8 mouse cellular contexts compared by ENCODE assay signal in genomic region chr5:136988420-136988819, GRCm38 (mm10). TPM values are rescaled to one million over a fixed set of nuclear protein-coding genes. Genes with fewer than 3 reads are reported as not detected.
A peak's percentile ranks its signal among the peaks of the same experiment; 100 is the strongest.
DNase-seq lines count a peak whose midpoint lies in the region; ATAC-seq and TF ChIP-seq lines count a peak whose summit lies in the region.

No protein-coding gene starts in this region.

- H3K4me2 ChIP-seq in heart, embryonic 15.5 days = peak overlapping the region; percentile 90
- H3K4me2 ChIP-seq in limb, embryonic 11.5 days (ENCODE audit: low read depth, severe bottlenecking) = peak overlapping the region; percentile 79
- peak overlapping the region; percentile 91 for H3K4me2 ChIP-seq in midbrain, embryonic 14.5 days (ENCODE audit: low read length)

- ATAC-seq in heart, embryonic 15.5 days (replicated peaks; ENCODE audit: insufficient number of reproducible peaks, insufficient read depth, low FRiP score, low read depth) = no peak
- ATAC-seq in limb, embryonic 11.5 days (ENCODE audit: insufficient number of reproducible peaks, low FRiP score, low TSS enrichment, low read depth) = no peak
- no peak for ATAC-seq in midbrain, embryonic 14.5 days (ENCODE audit: low FRiP score, low TSS enrichment)
- no peak for ATAC-seq in CD4-positive, CD25-positive, alpha-beta regulatory T cell, adult 4 months

- intact Hi-C loops in left cerebral cortex, adult 2 months (cut with DNase I) = loop anchor here (10.0 kb wide), 1 partner anchor 616 kb away; the partner anchor contains the start of gene Mospd3

- peaks cover 2% of the 10 kb centered on the region; the same call in 1 of the 2 replicates for H3K4me1 ChIP-seq in brown adipose tissue, adult 24 weeks (ENCODE audit: control insufficient read depth, insufficient read depth, insufficient read length, low read length)
- H3K4me1 ChIP-seq in heart, embryonic 15.5 days (replicated peaks) = peaks cover 21% of the 10 kb centered on the region
- H3K4me1 ChIP-seq in limb, embryonic 11.5 days (ENCODE audit: control insufficient read depth, insufficient read depth, low read length) = peaks cover 10% of the 10 kb centered on the region; the same call in 1 of the 2 replicates
- H3K4me1 ChIP-seq in midbrain, embryonic 14.5 days (ENCODE audit: control insufficient read depth, insufficient read depth, low read length) = peaks cover 11% of the 10 kb centered on the region

- peak overlapping the region; percentile 76 for H3K4me3 ChIP-seq in left cerebral cortex, adult 2 months
- peak overlapping the region; percentile 79 for H3K4me3 ChIP-seq in brown adipose tissue, adult 24 weeks (ENCODE audit: insufficient read depth, low read depth, low read length)
- H3K4me3 ChIP-seq in heart, embryonic 15.5 days = peak overlapping the region; percentile 84
- peak overlapping the region; percentile 91 for H3K4me3 ChIP-seq in limb, embryonic 11.5 days (ENCODE audit: low read depth, low read length)
- H3K4me3 ChIP-seq in midbrain, embryonic 14.5 days (replicated peaks; ENCODE audit: low read depth, low read length) = peak overlapping the region; percentile 88

- peaks cover 38% of the 10 kb centered on the region for H3K36me3 ChIP-seq in heart, embryonic 15.5 days
- peaks cover 27% of the 10 kb centered on the region for H3K36me3 ChIP-seq in limb, embryonic 11.5 days (ENCODE audit: control insufficient read depth, insufficient read depth, low read length)
- peaks cover 52% of the 10 kb centered on the region for H3K36me3 ChIP-seq in midbrain, embryonic 14.5 days (ENCODE audit: control insufficient read depth, insufficient read depth, low read length)

- no peaks in the 10 kb centered on the region for H3K27me3 ChIP-seq in heart, embryonic 15.5 days
- no peaks in the 10 kb centered on the region for H3K27me3 ChIP-seq in limb, embryonic 11.5 days (ENCODE audit: control insufficient read depth, insufficient read depth, low read length)
- H3K27me3 ChIP-seq in midbrain, embryonic 14.5 days (ENCODE audit: control insufficient read depth, insufficient read depth, low read length) = no peaks in the 10 kb centered on the region

- no peak for DNase-seq in left cerebral cortex, adult 2 months (ENCODE audit: extremely low spot score in 1 of 2, low spot score in 2 of 2)
- no peak for DNase-seq in left cerebral cortex, adult 11 months (ENCODE audit: low spot score)
- DNase-seq in limb, embryonic 11.5 days (ENCODE audit: low spot score) = no peak
- peak; percentile 24 for DNase-seq in midbrain, embryonic 14.5 days
- no peak for DNase-seq in urinary bladder, postnatal 25 days (ENCODE audit: low spot score)

- 0 out of 2 replicates have a peak overlapping the region, but pooled peaks have one; percentile 93 for H3K9ac ChIP-seq in heart, embryonic 15.5 days
- H3K9ac ChIP-seq in limb, embryonic 11.5 days (ENCODE audit: low read length) = peak overlapping the region; percentile 92
- peak overlapping the region; percentile 98 for H3K9ac ChIP-seq in midbrain, embryonic 14.5 days (replicated peaks; ENCODE audit: low read length)

- 57% methylated on average over 7 of the region's 7 CpGs for WGBS in heart, embryonic 15.5 days
- WGBS in limb, embryonic 11.5 days = 84% methylated on average over 7 of the region's 7 CpGs
- WGBS in midbrain, embryonic 14.5 days = 80% methylated on average over 7 of the region's 7 CpGs

- no peak overlapping the region for H3K27ac ChIP-seq in left cerebral cortex, adult 2 months
- no peak overlapping the region for H3K27ac ChIP-seq in brown adipose tissue, adult 24 weeks (replicated peaks; ENCODE audit: low read depth, low read length)
- peak overlapping the region; percentile 87 for H3K27ac ChIP-seq in heart, embryonic 15.5 days
- H3K27ac ChIP-seq in limb, embryonic 11.5 days (replicated peaks; ENCODE audit: low read depth, low read length) = no peak overlapping the region
- H3K27ac ChIP-seq in midbrain, embryonic 14.5 days (replicated peaks; ENCODE audit: low read depth, low read length) = no peak overlapping the region

- H3K9me3 ChIP-seq in heart, embryonic 15.5 days (replicated peaks) = no peaks in the 10 kb centered on the region
- no peaks in the 10 kb centered on the region for H3K9me3 ChIP-seq in limb, embryonic 11.5 days (ENCODE audit: control insufficient read depth, low read length)
- no peaks in the 10 kb centered on the region for H3K9me3 ChIP-seq in midbrain, embryonic 14.5 days (ENCODE audit: control insufficient read depth, low read length)

- no peak for TF ChIP-seq CTCF in left cerebral cortex, adult 2 months (IDR thresholded peaks at IDR 0.05)

RNA-seq across cellular contexts. Expression of gene Znhit1, which starts 0.6 kb away (rescaled TPM):
- total RNA-seq in left cerebral cortex, adult 2 months (2021) = 10 to 100 TPM; 82.0 to 91.0 TPM
- polyA plus RNA-seq in brown adipose tissue, adult 24 weeks (2012; ENCODE audit: insufficient read depth, insufficient read length, missing spikeins) = 76.0 and 101 TPM in 2 replicates
- 79.5 and 79.9 TPM in 2 replicates for polyA plus RNA-seq in heart, embryonic 15.5 days (2015; fragmentation: Nextera tagmentation; extraction: Ambion mirVana)
- polyA plus RNA-seq in limb, embryonic 11.5 days (2014; fragmentation: Nextera tagmentation; extraction: Ambion mirVana) = 104 and 114 TPM in 2 replicates
- polyA plus RNA-seq in midbrain, embryonic 14.5 days (2014; fragmentation: Nextera tagmentation; extraction: Ambion mirVana) = 94.0 and 117 TPM in 2 replicates
- 10 to 100 TPM; 50.3 to 67.0 TPM for polyA plus RNA-seq in CD4-positive, CD25-positive, alpha-beta regulatory T cell, adult 4 months (2017; shearing (Covaris generic))

RNA-seq across cellular contexts. Expression of gene Plod3, which starts 1.6 kb away (rescaled TPM):
- total RNA-seq in left cerebral cortex, adult 2 months (2021) = 10 to 100 TPM; 38.7 to 39.1 TPM
- polyA plus RNA-seq in brown adipose tissue, adult 24 weeks (2012; ENCODE audit: insufficient read depth, insufficient read length, missing spikeins) = 15.4 and 16.0 TPM in 2 replicates
- polyA plus RNA-seq in heart, embryonic 15.5 days (2015; fragmentation: Nextera tagmentation; extraction: Ambion mirVana) = 34.9 and 50.1 TPM in 2 replicates
- 26.4 and 32.6 TPM in 2 replicates for polyA plus RNA-seq in limb, embryonic 11.5 days (2014; fragmentation: Nextera tagmentation; extraction: Ambion mirVana)
- 25.8 and 28.1 TPM in 2 replicates for polyA plus RNA-seq in midbrain, embryonic 14.5 days (2014; fragmentation: Nextera tagmentation; extraction: Ambion mirVana)
- 1 to 10 TPM; 4.4 to 8.8 TPM for polyA plus RNA-seq in CD4-positive, CD25-positive, alpha-beta regulatory T cell, adult 4 months (2017; shearing (Covaris generic))

RNA-seq across cellular contexts. Expression of gene Cldn15, which starts 22.0 kb away (rescaled TPM):
- under 1 TPM; 0.30 to 0.32 TPM for total RNA-seq in left cerebral cortex, adult 2 months (2021)
- 4.6 and 10.2 TPM in 2 replicates for polyA plus RNA-seq in brown adipose tissue, adult 24 weeks (2012; ENCODE audit: insufficient read depth, insufficient read length, missing spikeins)
- polyA plus RNA-seq in heart, embryonic 15.5 days (2015; fragmentation: Nextera tagmentation; extraction: Ambion mirVana) = 6.3 and 6.7 TPM in 2 replicates
- polyA plus RNA-seq in limb, embryonic 11.5 days (2014; fragmentation: Nextera tagmentation; extraction: Ambion mirVana) = 0.08 TPM in 1 of 2 replicates, not detected in the other
- 0.13 and 0.31 TPM in 2 replicates for polyA plus RNA-seq in midbrain, embryonic 14.5 days (2014; fragmentation: Nextera tagmentation; extraction: Ambion mirVana)
- polyA plus RNA-seq in CD4-positive, CD25-positive, alpha-beta regulatory T cell, adult 4 months (2017; shearing (Covaris generic)) = under 1 TPM in 1 of 2 experiments, not detected in 1; 0.34 TPM

RNA-seq across cellular contexts. Expression of gene Fis1, which starts 35.3 kb away (rescaled TPM):
- 100 to 1,000 TPM; 256 to 271 TPM for total RNA-seq in left cerebral cortex, adult 2 months (2021)
- 128 and 153 TPM in 2 replicates for polyA plus RNA-seq in brown adipose tissue, adult 24 weeks (2012; ENCODE audit: insufficient read depth, insufficient read length, missing spikeins)
- polyA plus RNA-seq in heart, embryonic 15.5 days (2015; fragmentation: Nextera tagmentation; extraction: Ambion mirVana) = 221 and 240 TPM in 2 replicates
- 283 and 299 TPM in 2 replicates for polyA plus RNA-seq in limb, embryonic 11.5 days (2014; fragmentation: Nextera tagmentation; extraction: Ambion mirVana)
- polyA plus RNA-seq in midbrain, embryonic 14.5 days (2014; fragmentation: Nextera tagmentation; extraction: Ambion mirVana) = 440 and 487 TPM in 2 replicates
- polyA plus RNA-seq in CD4-positive, CD25-positive, alpha-beta regulatory T cell, adult 4 months (2017; shearing (Covaris generic)) = 100 to 1,000 TPM; 390 to 404 TPM

RNA-seq across cellular contexts. Expression of gene Vgf, which starts 37.8 kb away (rescaled TPM):
- total RNA-seq in left cerebral cortex, adult 2 months (2021) = 100 to 1,000 TPM; 433 to 446 TPM
- polyA plus RNA-seq in brown adipose tissue, adult 24 weeks (2012; ENCODE audit: insufficient read depth, insufficient read length, missing spikeins) = not detected in 2 replicates
- 0.10 TPM in 1 of 2 replicates, not detected in the other for polyA plus RNA-seq in heart, embryonic 15.5 days (2015; fragmentation: Nextera tagmentation; extraction: Ambion mirVana)
- polyA plus RNA-seq in limb, embryonic 11.5 days (2014; fragmentation: Nextera tagmentation; extraction: Ambion mirVana) = not detected in 2 replicates
- polyA plus RNA-seq in midbrain, embryonic 14.5 days (2014; fragmentation: Nextera tagmentation; extraction: Ambion mirVana) = 4.8 and 6.9 TPM in 2 replicates
- not detected for polyA plus RNA-seq in CD4-positive, CD25-positive, alpha-beta regulatory T cell, adult 4 months (2017; shearing (Covaris generic))
